Mouse (Mus musculus) spleen, adult 12 weeks (tissue): Measurements from ENCODE around the gene Fermt1.

Experiments
- DNase-seq: peaks from one replicate; pipeline ENCODE4 v3.0.0; 2022; ENCODE audit warnings: low spot score

The Fermt1 gene

DNA sequence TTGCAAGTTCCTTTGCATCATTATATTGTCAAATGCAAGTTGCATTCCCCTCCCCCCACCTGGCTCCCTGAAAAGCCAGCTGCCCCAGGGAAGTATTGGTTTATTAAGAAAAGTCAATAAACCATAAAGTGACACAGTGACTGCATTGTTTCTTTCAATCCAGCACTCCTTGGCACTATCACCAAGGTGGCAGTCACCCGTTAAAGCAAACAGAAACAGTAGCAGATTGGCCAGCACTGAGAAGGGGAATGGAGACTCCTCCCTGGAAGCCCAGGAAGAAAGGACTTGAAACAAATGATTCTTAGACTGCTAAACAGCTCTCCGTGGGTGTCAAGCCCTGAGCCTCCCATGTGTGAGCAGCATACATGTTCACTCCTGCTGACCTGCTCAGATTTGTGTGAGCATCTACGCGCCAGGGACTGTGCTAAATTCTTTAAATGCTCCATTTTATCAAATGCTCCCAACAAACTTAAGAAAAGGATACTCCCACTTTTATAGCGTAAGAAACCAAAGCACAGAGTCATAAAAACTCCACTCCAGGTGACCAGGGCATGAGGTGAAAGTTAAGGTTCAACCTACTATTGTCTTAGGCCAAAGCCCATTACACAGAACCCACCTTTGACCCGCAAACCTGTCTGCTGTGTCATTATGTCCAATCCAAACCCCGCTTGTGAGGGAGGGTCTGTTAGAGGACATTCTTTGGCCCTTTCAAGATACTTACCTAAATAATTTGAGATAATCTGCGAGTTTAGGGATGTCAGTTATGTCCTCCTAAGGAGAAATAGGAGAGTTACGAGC lies 23.4 kb downstream of the Fermt1 start:
- DNase-seq, result no peak

DNA sequence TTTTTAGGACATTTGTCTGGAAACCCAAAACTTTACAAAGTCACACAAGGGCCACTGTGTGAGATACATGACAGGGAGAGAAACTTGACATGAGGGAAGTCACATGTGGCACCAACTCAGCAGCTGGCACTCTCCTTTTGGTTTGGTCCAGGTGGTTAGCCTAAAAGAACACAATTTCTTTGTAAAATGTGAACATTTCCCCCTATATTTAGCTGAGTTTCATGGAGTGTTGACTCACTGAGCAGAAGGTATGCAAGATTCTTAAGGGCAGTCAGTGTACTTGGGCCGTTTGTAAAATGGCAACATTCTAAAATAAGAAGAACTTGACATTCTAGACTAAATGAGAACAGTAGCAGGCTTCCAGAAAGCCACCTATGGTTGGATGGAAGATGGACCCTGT lies 30.9 kb downstream of the Fermt1 start:
- no peak for DNase-seq

DNA sequence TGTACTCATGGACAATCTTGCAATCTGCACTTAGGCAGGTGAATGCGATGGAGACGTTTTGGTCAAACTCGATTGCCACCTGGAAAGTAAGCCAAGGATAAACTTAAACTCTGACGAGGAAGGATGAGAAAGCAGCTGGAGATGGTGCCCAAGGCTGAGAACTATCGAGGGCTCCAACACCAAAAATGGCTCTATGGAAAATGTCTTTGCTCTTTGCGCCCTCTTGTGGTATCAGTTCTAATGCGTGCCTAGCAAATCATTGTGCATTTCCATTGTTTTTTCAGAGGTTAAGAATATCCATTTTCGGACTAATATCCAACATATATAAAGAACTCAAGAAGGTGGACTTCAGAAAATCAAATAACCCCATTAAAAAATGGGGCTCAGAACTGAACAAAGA lies 38.9 kb downstream of the Fermt1 start:
- no peak for DNase-seq

DNA sequence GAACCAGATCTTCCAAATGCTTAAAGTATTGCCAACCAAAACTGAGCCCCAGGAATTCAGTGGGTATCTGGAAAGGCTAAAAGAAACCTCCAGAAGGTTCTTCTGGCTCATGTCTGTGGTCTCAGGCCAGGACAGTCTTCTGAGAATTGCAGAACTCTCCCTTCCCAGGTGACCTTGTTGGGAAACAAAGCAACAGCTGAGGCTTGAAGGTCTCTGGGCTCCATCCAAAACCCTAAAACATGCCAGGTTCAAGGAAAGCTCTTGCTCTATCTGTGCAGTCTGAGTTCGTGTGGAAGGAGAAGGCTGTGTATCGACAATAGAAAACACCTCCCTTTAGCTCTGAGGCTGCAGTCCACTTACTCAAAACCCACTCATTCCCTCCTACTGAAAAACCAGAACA lies 40.7 kb downstream of the Fermt1 start:
- DNase-seq, result no peak

DNA sequence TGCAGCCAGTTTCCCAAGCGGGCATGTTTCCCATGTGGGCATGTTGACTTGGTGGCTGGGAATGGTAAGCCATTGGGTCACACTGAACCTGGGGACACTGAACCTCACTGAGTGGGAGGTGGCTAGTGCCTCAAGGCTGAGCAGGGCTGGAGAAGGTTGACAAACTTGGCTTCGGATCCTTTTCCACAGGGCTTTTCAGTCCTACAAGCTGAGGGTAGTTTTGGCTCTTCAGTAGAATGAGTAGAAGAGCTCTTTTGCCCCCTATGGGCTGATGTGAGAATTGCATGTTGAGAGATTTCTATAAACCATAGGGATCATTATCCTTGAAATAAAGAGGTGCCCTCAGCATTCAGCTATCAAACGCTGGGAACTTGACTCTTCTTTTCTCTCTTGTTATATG lies 42.2 kb downstream of the Fermt1 start:
- DNase-seq, result no peak

DNA sequence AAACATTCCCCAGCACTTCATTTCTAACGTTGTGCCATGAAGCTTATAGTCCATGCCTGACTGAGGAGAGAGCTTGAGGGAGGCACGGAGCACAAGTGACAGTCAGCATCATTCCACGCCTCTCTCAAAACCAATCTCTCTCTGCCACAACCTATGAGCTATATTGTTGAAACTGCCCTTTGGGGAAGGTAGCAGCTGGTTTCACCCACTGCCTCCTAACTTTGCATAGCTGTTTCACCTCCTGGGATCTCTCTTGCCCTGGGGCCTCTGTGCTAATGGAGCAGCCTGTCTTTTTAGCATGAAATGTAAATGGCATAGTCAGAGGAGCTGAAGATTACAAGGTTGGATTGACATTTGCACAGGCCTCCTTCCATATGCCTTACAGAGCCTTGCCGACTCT lies 43.6 kb downstream of the Fermt1 start:
- no peak for DNase-seq

DNA sequence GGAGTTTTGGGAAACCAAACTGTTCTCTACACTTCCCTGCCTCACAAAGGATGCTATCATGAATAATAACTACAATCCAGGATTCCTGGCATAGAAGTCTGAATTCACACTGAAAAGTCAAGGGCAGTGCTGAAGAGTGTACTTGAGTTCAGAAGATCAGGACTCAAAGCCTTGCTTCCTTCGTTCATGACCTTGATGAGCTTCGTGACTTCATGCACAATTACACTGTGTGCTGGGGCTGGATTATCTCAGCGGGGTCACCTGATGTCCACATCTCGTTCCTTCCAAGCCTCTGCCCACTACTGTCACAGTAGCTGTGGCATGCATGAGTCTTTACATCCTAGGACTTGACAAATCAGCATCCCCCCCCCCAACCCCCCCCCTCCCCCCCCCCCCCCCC lies 44.1 kb downstream of the Fermt1 start:
- DNase-seq, result no peak

DNA sequence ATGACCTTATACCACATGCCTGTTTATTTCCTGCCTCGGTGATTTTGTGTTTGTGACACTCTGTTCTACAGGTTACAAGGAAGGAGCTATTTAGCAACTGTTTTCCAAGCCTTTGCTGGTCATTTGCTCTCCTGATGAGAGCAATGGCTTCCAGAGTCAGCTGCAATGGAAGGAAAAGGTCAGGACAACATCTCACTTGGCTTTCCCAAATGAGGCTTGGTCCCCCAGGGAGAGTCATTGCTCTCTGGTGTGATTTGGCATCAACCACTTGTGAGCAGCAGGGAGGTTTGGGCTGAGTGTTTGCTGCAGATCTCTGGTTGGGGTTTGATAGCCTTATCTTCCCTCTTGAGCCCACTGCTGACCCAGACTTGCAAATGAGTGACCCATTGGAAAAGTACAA lies 45.1 kb downstream of the Fermt1 start:
- DNase-seq, result no peak

DNA sequence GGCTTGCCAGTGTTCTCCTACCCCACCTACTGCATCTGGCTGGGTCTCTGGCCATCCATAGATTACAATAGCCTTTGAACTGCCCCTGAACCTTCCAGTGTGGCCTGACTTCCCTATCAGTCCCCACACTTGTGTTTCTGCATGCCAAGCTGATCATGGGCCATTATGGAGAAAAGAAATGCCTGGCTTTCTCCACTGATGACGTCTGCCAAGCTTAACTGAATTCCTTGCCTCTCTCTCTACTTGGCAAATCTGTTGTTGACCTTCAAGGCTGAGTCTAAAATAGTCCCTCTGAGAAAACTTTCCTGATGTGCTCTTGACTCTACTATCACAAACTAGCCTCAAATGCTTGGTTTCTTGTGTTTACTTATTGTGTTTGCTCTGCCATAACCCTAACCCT lies 47.5 kb downstream of the Fermt1 start:
- no peak for DNase-seq

DNA sequence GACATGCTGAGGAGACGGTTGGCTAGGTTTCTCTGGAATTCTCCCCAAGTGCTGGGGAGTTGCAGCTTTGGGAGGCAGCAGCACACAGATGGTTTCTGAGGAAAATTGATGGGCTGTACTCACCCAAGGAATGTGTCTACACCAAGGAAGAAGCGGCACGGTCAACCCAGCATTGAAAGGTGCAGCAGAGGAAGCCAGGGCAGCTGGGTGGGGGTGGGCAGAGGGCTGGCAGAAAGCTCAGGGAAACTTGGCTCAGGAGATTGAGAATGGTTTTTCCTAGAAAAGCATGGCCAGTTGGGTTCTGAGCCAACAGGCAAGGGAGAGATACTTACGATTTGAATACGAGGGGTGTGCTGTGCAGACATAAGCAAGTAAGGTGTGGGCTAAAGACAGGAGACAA lies 51.9 kb downstream of the Fermt1 start:
- DNase-seq, result no peak

DNA sequence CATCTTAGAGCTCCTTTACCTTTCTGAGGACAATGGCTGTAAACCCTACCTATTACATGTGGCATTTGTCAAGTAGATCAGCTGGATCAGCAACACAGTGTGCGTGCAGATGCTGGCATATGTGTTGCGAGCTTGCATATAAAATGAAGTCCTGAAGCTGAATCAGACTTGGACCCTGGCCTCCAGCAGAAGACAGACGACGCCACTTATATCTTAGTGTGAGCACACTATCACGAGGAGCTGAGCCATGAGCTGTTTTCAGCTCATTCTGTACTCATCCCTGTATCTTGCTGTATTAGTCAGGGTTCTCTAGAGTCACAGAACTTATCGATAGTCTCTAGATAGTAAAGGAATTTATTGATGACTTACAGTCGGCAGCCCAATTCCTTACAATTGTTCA lies 60.4 kb downstream of the Fermt1 start:
- DNase-seq, result no peak

DNA sequence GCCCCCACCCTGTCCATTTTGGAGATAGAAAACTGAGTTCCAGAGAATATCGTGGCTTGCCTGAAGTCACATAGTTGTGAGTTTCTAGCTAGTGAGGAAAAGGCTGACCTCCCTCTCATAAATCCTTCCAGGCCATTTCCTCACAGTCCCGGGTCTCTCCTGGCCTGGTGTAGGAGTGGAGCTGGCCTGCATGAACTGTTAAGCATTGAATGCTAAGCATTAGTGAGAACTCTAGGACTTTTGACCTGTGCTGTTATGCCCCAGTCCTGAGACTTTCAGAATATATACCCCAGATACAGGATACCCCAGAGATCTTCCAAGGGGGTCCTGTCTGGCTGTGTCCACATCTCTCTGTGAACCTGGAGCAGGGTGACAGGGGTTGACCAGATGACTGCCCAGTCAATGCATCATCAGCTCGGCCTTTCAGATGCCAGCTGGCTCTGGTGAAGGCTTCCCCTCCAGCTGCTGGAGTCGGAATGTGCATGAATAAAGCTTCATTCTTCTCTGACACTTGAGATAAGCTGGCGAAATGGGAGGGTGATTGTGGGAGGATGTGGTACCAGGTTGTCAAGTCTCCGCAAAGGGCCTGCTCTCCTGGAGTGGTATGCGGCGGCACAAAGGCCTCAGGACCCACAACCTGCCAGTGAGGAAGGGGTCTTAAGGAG lies 61.3 kb downstream of the Fermt1 start:
- DNase-seq, result no peak

DNA sequence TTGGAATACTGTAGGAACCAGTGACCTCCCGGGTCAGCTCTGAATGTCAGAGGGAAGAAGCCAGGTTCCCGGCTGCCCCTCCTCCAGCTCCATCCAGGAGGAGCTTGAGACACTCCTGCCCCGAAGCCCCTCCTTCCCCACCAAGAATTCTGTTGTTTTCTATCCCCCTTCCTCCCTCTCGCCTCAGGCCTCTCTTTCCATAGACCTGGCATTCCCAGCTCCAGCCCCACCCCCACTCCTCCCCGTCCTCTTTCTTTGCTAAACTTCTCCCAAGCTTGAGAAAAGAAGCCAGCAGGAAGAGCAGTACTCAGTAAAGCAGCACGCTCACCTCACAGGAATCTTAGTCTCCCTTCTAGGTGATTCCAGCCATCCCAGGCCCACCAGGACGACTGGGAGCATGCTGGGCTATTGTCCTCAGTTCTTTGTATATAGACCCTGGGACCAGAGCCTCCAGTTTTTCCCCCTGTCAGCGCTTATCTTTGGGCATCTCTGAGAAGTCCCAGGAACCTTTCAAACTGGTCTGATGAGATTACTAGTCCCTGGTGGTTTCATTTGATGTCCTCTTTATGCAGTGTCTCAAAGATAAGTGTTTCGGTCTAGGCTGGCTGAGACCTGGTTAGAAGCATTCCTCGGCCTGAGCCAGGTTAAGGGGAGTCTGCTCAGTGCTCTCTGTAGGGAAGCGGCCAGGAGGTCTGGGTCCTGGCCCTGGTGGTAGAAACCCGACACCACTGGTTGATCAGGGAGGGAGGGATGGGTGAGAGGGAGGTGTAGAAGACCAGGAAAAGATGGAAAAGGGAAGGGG lies 64.7 kb downstream of the Fermt1 start, which contains the start of gene Lrrn4:
Gene Lrrn4 (minus strand): TSS at position 48 of the 802 bp plus-strand sequence.
- no peak for DNase-seq

DNA sequence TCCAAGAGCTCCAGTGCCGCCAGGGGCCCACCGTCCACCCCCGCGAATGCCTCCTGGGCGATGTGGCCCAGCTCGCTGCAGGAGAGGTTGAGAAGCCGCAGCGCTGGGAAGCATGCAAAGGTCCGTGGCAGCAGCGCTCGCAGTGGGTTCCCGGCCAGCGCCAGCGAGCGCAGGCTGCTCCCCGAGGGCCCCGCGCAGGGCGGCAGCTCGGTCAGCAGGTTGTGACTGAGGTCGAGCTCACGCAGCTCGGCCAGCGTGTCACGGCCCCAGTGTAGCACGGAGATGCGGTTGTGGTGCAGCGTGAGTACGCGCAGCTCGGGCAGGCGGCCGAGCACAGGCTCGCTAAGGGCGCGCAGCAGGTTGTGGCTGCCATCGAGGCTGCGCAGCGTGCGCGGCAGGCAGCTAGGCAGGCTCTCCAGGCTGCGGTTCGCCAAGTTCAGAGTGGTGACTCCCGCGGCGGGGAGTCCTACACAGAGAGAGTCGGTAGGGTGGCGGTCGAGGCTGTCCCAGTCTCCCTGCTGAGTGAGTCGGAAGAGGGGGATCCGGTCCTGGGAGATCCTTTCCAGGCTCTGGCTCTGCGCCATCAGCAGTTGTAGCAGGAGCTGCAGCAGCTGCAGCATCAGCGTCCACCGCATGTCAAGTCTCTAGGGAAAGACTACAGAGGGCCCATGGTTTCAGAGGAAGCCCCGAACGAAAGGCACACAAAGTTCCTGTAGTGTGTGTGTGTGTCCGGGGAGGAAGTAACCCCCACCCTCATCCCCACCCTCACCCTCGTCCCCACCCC lies 66.3 kb downstream of the Fermt1 start:
- DNase-seq, result no peak

DNA sequence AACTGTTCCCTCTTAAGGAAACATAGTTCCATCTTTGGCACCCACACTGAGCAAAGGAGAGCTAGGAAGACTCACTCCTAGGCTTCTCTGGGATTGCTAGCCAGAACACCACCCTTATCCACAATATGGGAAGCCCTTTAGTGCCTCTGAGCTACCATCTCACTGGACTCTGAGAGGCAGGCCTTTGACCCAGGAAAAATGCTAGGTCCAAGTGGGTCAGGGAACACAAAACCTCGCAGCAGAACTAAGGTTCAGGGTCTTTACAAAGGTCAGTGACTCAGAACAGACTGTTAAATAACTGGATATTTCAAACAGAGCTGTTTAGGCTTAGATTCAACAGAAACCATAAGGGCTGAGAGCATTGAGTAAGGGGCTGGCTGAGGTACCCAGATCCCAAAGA lies 68.7 kb downstream of the Fermt1 start:
- DNase-seq, result no peak

DNA sequence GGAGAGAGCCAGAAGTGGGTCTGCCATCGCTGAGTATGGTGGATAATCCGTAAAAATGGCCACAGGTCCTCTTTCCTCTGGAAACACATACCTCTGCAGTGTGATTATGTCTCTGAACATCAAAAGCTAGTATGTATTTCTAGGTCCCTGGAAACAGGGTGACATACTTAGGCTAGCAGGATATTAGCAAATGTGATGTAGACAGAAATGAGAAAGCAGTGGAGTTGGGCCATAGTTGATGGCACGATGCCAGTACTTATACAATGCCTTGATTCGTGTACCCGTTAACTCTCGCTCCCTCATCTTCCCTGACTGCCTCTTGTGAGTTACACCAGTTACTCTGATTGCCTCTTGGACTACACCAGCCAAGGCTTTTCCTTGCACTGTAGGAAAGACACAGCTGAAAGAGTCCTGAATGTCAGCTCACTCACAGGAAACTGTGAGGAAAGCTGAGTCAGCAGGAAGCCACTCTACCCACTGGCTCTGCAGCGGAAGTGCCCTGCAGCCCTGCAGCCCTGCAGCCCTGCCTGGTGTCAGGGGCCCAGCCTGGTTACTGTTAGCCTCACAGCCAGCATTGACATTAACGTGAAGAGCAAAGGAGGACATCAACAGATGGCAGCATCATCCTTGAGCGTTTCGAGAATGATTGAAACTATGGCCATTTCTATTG lies 71.9 kb downstream of the Fermt1 start:
- DNase-seq, result no peak

DNA sequence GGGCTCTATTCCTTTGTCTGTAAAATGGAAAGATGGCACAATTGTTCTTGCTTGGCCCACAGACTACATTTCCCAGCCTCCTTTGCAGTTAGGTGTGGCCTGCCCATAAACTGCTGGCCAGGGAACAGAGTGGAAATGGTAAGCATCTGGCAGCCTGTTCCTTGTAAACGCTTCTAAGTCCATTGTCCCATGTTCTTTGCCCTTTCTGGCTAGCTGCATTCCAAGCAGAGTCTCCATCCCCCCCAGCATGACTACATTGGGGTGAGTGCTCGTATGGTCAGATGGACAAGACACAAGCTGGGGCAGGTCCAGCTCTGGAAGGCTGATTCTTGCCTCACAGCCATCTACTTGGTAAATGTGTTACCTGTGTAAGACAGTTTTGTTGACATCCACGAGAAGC lies 74.0 kb downstream of the Fermt1 start:
- no peak for DNase-seq

DNA sequence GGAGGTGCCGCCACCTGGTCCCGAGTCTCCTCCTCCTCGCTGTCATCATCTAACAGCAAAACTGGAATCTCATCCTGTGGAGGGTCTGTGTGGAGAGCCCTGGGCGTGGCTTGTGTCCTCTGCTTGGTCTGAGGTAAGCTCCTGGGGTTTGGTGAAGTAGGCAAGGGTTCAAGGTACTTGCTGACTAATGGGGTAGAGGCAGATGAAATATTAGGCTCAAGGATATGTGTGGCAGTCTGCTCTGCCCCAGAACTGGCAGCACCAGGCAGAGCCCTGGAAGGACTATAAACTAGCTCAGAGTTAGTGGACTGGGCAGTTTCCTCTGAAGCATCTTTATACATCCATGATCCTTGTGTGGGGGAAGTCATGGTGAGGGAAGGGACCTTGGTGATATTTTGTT lies 75.4 kb downstream of the Fermt1 start:
- DNase-seq, result no peak

DNA sequence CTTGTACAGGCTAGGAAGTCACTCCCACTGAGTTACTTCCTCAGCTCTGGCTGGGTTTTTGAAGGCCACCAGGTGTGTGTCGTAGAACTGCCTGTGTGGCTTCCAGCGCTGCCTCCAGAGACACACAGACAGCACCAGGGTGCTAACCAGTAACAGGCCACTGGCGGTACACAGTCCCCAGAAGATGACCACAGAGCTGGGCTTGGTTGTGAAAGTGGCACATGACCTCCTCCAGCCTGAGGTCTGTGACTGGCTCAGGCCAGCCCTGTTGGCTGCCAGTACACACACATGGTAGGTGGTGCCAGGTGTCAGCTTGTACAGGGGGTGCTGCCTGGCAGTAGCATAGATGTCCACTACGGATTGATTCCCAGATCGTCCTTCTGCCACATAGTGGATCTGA lies 76.0 kb downstream of the Fermt1 start:
- no peak for DNase-seq

DNA sequence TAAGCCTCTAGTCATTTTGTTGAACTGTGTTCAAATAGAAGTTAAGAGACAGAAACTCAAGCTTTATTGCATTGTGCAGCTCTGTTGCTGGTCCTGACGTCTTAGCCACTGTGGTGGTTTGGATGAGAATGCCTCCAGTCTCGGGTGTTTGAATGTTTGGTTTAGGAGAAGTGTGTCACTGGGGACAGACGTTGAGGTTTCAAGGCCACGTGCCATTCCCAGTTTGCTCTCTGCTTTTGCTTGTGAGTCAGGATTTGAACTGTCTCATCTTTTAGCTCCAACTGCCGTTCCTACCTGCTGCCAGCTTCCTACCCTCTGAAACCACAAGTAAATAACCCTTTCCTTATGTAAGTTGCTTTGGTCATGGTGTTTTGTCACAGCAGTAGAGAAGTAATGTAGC lies 78.2 kb downstream of the Fermt1 start:
- no peak for DNase-seq

DNA sequence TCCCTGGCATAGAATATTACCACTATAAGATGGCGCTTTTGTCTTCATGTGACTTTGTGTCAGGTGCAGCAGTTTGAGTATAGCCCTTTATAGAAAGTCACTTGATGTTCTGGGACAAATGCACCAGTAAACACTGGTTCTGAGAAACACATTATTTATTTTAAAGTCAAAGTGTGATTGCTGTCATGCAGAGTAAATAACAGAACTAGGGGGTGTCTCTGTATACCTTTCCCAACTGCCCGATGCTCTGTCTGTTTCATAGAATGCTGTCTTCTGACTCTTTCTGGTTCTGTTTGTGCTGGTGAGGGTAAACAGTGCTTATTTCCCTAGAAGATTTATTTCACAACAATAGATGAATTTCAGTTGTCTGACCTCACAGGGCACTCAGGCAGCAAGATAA lies 82.4 kb downstream of the Fermt1 start:
- DNase-seq, result no peak

DNA sequence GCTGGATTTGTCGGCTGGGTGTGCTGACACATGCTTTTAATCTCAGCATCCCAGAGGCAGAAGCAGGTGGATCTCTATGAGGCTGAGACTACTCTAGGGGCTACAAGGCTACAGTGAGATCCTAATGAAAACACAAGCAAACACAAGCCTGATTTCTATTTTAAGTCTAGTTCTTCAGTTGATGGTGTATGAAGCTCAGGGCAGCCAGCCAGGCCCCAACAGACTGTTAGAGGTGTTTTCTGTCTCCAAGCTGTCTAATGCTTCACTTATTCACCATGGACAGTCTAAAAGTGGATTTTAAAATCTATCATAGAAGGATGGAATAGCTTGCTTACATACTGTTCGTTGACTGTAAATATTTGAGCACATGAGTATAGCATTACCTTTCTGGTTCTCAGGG lies 84.2 kb downstream of the Fermt1 start:
- DNase-seq, result no peak
